Mouse (Mus musculus): ENCODE data around the gene Nedd9.
"Not testable (repeated sequence)": the region's sequence is repeated elsewhere in the genome, so short reads cannot be mapped to it uniquely, and the experiment has no call there.

Nedd9 gene

GRCm38 (mm10) chr13:41326134-41326533 is 161.0 kb downstream of the Nedd9 start:
- no peak for DNase-seq (ENCODE audit: extremely low read depth, insufficient read length, low spot score)

- DNase-seq (ENCODE audit: extremely low read depth, insufficient read length, low spot score), result no peak
Measured at GRCm38 (mm10) chr13:41325346-41325745, 161.8 kb downstream of the Nedd9 start.

GRCm38 (mm10) chr13:41324631-41325030 is 162.5 kb downstream of the Nedd9 start:
- no peak for DNase-seq (ENCODE audit: extremely low read depth, insufficient read length, low spot score)

- peak; percentile 81 for DNase-seq (ENCODE audit: extremely low read depth, insufficient read length, low spot score)
Measured at GRCm38 (mm10) chr13:41321433-41321832, 165.7 kb downstream of the Nedd9 start.

- no peak for DNase-seq (ENCODE audit: extremely low read depth, insufficient read length, low spot score)
Measured at GRCm38 (mm10) chr13:41320749-41321148, 166.4 kb downstream of the Nedd9 start.

- DNase-seq (ENCODE audit: extremely low read depth, insufficient read length, low spot score), result peak; percentile 64
Measured at GRCm38 (mm10) chr13:41302716-41303115, 184.4 kb downstream of the Nedd9 start.

GRCm38 (mm10) chr13:41300037-41300436 is 187.1 kb downstream of the Nedd9 start:
- no peak for DNase-seq (ENCODE audit: extremely low read depth, insufficient read length, low spot score)

- DNase-seq (ENCODE audit: extremely low read depth, insufficient read length, low spot score), result no peak
Measured at GRCm38 (mm10) chr13:41298996-41299395, 188.2 kb downstream of the Nedd9 start.

- DNase-seq (ENCODE audit: extremely low read depth, insufficient read length, low spot score), result no peak
Measured at GRCm38 (mm10) chr13:41298533-41298932, 188.6 kb downstream of the Nedd9 start.

GRCm38 (mm10) chr13:41296396-41296795 is 190.8 kb downstream of the Nedd9 start:
- DNase-seq (ENCODE audit: extremely low read depth, insufficient read length, low spot score), result no peak

- DNase-seq (ENCODE audit: extremely low read depth, insufficient read length, low spot score), result no peak
Measured at GRCm38 (mm10) chr13:41295886-41296285, 191.3 kb downstream of the Nedd9 start.

- no peak for DNase-seq (ENCODE audit: extremely low read depth, insufficient read length, low spot score)
Measured at GRCm38 (mm10) chr13:41293595-41293994, 193.6 kb downstream of the Nedd9 start.

- no peak for DNase-seq (ENCODE audit: extremely low read depth, insufficient read length, low spot score)
Measured at GRCm38 (mm10) chr13:41291466-41291974, 195.6 kb downstream of the Nedd9 start.

GRCm38 (mm10) chr13:41286285-41286684 is 200.9 kb downstream of the Nedd9 start:
- no peak for DNase-seq (ENCODE audit: extremely low read depth, insufficient read length, low spot score)

GRCm38 (mm10) chr13:41285448-41285847 is 201.7 kb downstream of the Nedd9 start:
- no peak for DNase-seq (ENCODE audit: extremely low read depth, insufficient read length, low spot score)

GRCm38 (mm10) chr13:41283256-41283655 is 203.9 kb downstream of the Nedd9 start:
- peak; percentile 21 for DNase-seq (ENCODE audit: extremely low read depth, insufficient read length, low spot score)

- no peak for DNase-seq (ENCODE audit: extremely low read depth, insufficient read length, low spot score)
Measured at GRCm38 (mm10) chr13:41280696-41281095, 206.5 kb downstream of the Nedd9 start.

GRCm38 (mm10) chr13:41273927-41274650 is 213.1 kb downstream of the Nedd9 start, which contains the start of gene Gm17364:
Gene Gm17364, minus strand, starts transcription at chr13:41273977.
- no peak for DNase-seq (ENCODE audit: extremely low read depth, insufficient read length, low spot score)

GRCm38 (mm10) chr13:41267827-41268408 is 219.2 kb downstream of the Nedd9 start:
- no peak for DNase-seq (ENCODE audit: extremely low read depth, insufficient read length, low spot score)

- no peak for DNase-seq (ENCODE audit: extremely low read depth, insufficient read length, low spot score)
Measured at GRCm38 (mm10) chr13:41263304-41264006, 223.7 kb downstream of the Nedd9 start.

- not testable (repeated sequence) for DNase-seq (ENCODE audit: extremely low read depth, insufficient read length, low spot score)
Measured at GRCm38 (mm10) chr13:41261617-41262016, 225.5 kb downstream of the Nedd9 start.

Measured in 3134 (cell line).